Mouse (Mus musculus) ovary, postnatal 10 days (tissue): ENCODE measurements around the gene 1700086D15Rik.

Experiments
- DNase-seq: peaks from one replicate; pipeline ENCODE4 v3.0.0; 2022; ENCODE audit warnings: low spot score

The 1700086D15Rik gene

GRCm38 (mm10) chr11:65159791-65160190, at the start of gene 1700086D15Rik:
TSS of gene 1700086D15Rik (minus strand) at chr11:65159891.
- no peak for DNase-seq

GRCm38 (mm10) chr11:65209441-65209840, 49.8 kb upstream of the 1700086D15Rik start:
- DNase-seq = no peak

GRCm38 (mm10) chr11:65205306-65205705, 45.6 kb upstream of the 1700086D15Rik start:
- no peak for DNase-seq

GRCm38 (mm10) chr11:65204651-65205050, 45.0 kb upstream of the 1700086D15Rik start:
- no peak for DNase-seq

- no peak for DNase-seq
These were observed 43.3 kb upstream of the 1700086D15Rik start for GRCm38 (mm10) chr11:65203020-65203419.

- DNase-seq = no peak
These were observed 42.5 kb upstream of the 1700086D15Rik start for GRCm38 (mm10) chr11:65202236-65202635.

GRCm38 (mm10) chr11:65198026-65198425, 38.3 kb upstream of the 1700086D15Rik start:
- no peak for DNase-seq

- DNase-seq = peak; percentile 46
These were observed 37.6 kb upstream of the 1700086D15Rik start for GRCm38 (mm10) chr11:65197280-65197679.

GRCm38 (mm10) chr11:65186974-65187373, 27.3 kb upstream of the 1700086D15Rik start:
- no peak for DNase-seq

GRCm38 (mm10) chr11:65185114-65185513, 25.4 kb upstream of the 1700086D15Rik start:
- DNase-seq = no peak

GRCm38 (mm10) chr11:65170121-65170750, 10.5 kb upstream of the 1700086D15Rik start:
- DNase-seq = no peak

- peak; percentile 26 for DNase-seq
These were observed 3.1 kb upstream of the 1700086D15Rik start, which contains the start of gene Arhgap44 for GRCm38 (mm10) chr11:65162767-65163120. TSS of gene Arhgap44 (minus strand) at chr11:65162961.

- peak; percentile 18 for DNase-seq
These were observed 2.4 kb upstream of the 1700086D15Rik start for GRCm38 (mm10) chr11:65161881-65162766.

GRCm38 (mm10) chr11:65160991-65161880, 1.5 kb upstream of the 1700086D15Rik start:
- no peak for DNase-seq

- DNase-seq = no peak
These were observed 1.1 kb downstream of the 1700086D15Rik start for GRCm38 (mm10) chr11:65158658-65158990.

GRCm38 (mm10) chr11:65157966-65158657, 1.6 kb downstream of the 1700086D15Rik start:
- no peak for DNase-seq

- no peak for DNase-seq
These were observed 6.7 kb downstream of the 1700086D15Rik start for GRCm38 (mm10) chr11:65153006-65153405.

- DNase-seq = no peak
These were observed 11.2 kb downstream of the 1700086D15Rik start for GRCm38 (mm10) chr11:65148441-65148840.

- DNase-seq = no peak
These were observed 16.8 kb downstream of the 1700086D15Rik start for GRCm38 (mm10) chr11:65142838-65143417.

- DNase-seq = no peak
These were observed 20.7 kb downstream of the 1700086D15Rik start for GRCm38 (mm10) chr11:65139030-65139429.

- DNase-seq = no peak
These were observed 22.5 kb downstream of the 1700086D15Rik start for GRCm38 (mm10) chr11:65137145-65137652.
